Comparison of ENCODE assay signal across 12 mouse cellular contexts in genomic region chr3:50609341-50610012, GRCm38 (mm10).
A peak's percentile ranks its signal among the peaks of the same experiment; 100 is the strongest.
DNase-seq lines count a peak whose midpoint lies in the region; ATAC-seq lines count a peak whose summit lies in the region.
"Had no signal": no experiment of that assay in that cellular context is flagged by ENCODE, and none has a peak within 500 bp of the region (broad histone marks: within the 10 kb centered on the region; RNA-seq: fewer than 3 reads in every experiment).

No protein-coding gene starts in this region.

- DNase-seq in neural tube, embryonic 10.5 days (ENCODE audit: extremely low spot score, low spot score), result peak; percentile 20
- DNase-seq in hindlimb bud, embryonic 11.5 days (ENCODE audit: extremely low spot score, low read depth, low spot score), result peak; percentile 49
- peak; percentile 22 to 62 for DNase-seq in kidney, postnatal 4 days
- DNase-seq in yolk sac, embryonic 10.5 days (ENCODE audit: low spot score), result peak; percentile 4
- no peak for DNase-seq in left cerebral cortex, postnatal 14 days (ENCODE audit: low spot score in 2 of 2)
- DNase-seq in gastrocnemius, postnatal 36 days, result no peak
- no peak for DNase-seq in layer of hippocampus, adult 9-10 months (ENCODE audit: low spot score)
- DNase-seq: adrenal gland, postnatal 14 days; cerebellum, postnatal 14 days; heart, adult 2 months; liver, embryonic 13.5 days had no signal

- H3K4me2 ChIP-seq in neural tube, embryonic 15.5 days, result no peak overlapping the region
- H3K4me2 ChIP-seq: liver, embryonic 13.5 days had no signal

- no peaks in the 10 kb centered on the region for H3K27me3 ChIP-seq in neural tube, embryonic 15.5 days (replicated peaks)
- H3K27me3 ChIP-seq: liver, embryonic 13.5 days had no signal

- no peak overlapping the region for H3K27ac ChIP-seq in neural tube, embryonic 15.5 days (replicated peaks)
- H3K27ac ChIP-seq: heart, adult 2 months; liver, embryonic 13.5 days had no signal

- WGBS in neural tube, embryonic 15.5 days, result 56% methylated on average over 11 of the region's 11 CpGs

- H3K4me3 ChIP-seq in neural tube, embryonic 15.5 days (replicated peaks), result no peak overlapping the region
- H3K4me3 ChIP-seq: heart, adult 2 months; liver, embryonic 13.5 days had no signal

- H3K36me3 ChIP-seq in neural tube, embryonic 15.5 days, result no peaks in the 10 kb centered on the region
- H3K36me3 ChIP-seq: liver, embryonic 13.5 days had no signal

- no peaks in the 10 kb centered on the region for H3K4me1 ChIP-seq in neural tube, embryonic 15.5 days
- H3K4me1 ChIP-seq: liver, embryonic 13.5 days had no signal

- no peak overlapping the region for H3K9ac ChIP-seq in neural tube, embryonic 15.5 days (replicated peaks)
- H3K9ac ChIP-seq: liver, embryonic 13.5 days had no signal

- no peaks in the 10 kb centered on the region for H3K9me3 ChIP-seq in neural tube, embryonic 15.5 days (replicated peaks)
- H3K9me3 ChIP-seq: liver, embryonic 13.5 days had no signal

- ATAC-seq in neural tube, embryonic 15.5 days (ENCODE audit: low FRiP score), result no peak

- intact Hi-C loops in left cerebral cortex, postnatal 14 days (cut with DNase I), result no loop called here
- intact Hi-C loops in gastrocnemius, postnatal 36 days (cut with DNase I), result no loop called here

Comparison
In these comparisons a context has a peak if more than half of its experiments do, and no peak if none do; other contexts are left out.
1. DNase-seq: peak in neural tube, embryonic 10.5 days (single experiment), hindlimb bud, embryonic 11.5 days (single experiment), kidney, postnatal 4 days (2 of 2) and yolk sac, embryonic 10.5 days (single experiment); none in left cerebral cortex, postnatal 14 days (0 of 2), gastrocnemius, postnatal 36 days (0 of 2) and layer of hippocampus, adult 9-10 months (single experiment).